Mouse (Mus musculus): ENCODE results near the gene Efr3b. TPM values are rescaled to one million over a fixed set of nuclear protein-coding genes. Genes with fewer than 3 reads are reported as not detected.

Gene Efr3b
- total RNA-seq (2014; rRNA removed) (0.09 and 0.27 TPM in 2 replicates), polyA plus RNA-seq (2012; rRNA removed) (0.02 and 0.16 TPM in 2 replicates)

DNA sequence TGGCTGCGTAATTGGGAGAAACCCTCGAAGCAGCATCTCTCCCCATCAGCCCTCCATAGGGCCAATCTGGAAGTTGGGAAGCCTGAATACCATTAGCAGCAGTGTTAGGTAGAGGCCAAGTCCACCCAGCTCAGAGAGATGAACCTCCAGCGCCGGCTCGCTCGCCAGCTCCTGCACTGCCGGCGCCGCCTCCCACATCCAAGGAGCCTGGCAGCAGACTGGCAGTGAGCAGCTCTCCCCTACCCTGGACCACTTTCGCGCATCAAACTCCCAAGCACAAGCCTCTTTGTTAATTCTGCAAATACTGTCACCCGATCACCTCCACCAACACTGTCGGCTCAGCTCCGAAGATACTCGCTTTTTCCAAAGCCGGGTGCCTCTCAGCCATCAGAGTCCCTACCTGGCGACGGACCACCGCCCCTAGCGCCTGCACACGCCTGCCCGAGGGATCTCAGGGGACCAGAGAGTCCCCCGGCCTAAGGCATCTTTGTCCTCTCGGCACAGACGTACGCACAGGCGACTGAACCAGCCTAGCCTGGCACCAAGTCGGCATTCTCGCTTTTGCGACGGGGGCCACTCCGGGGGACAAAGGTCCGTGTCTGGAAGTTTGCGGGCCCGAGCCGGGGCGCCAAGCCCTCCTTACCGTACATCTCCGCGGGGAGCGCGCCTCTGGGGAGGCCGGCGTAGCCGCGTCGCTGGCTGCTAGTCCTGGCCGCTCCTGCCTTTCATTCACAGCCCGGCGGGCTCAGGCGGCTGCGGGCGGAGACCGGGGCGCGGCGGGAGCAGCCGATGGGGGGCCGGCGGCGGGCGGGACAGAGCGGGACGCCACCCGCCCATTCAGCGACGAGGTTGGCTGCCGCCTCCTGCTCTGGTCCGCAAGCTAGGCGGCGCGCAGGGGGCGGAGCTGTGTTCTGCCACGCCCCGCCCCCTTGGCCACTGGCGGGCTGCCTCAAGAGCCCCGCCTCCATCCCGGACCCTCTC, at the start of gene Efr3b:
Efr3b (minus strand) TSS at position 855 of the 981 bp plus-strand sequence.
- WGBS = 2% methylated on average over 73 of the region's 78 CpGs
- H3K27me3 ChIP-seq (ENCODE audit: control insufficient read depth, insufficient read depth, low read length) = no peaks in the 10 kb centered on the region

DNA sequence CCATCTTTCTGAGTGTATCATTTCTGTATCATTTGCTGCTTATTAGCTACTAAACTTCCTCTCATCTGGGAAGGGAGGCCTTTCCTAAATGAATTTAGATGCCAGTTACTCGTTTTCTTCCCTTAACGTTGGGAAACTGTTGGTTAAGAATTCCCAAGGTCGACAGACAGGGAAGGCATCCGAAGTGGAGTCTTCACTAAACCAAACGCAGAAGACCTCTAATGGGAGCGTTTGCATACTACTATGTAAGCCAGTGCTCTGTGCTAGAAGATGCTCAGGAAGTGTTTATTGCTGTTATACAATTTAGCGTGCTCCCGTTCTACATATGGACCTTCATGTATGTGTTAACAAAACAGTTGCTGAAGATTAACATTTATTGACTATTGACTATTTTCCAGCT, 44.7 kb upstream of the Efr3b start:
- Histone ChIP-seq H3K36me3 (ENCODE audit: control insufficient read depth, insufficient read depth, low read length) (no peaks in the 10 kb centered on the region; the same call in 1 of the 2 replicates), H3K27ac (replicated peaks; ENCODE audit: insufficient read depth, low read depth, low read length) (no peak overlapping the region), H3K4me1 (ENCODE audit: control insufficient read depth, insufficient read depth, low read length) (no peaks in the 10 kb centered on the region), H3K9ac (ENCODE audit: low read depth, low read length) (no peak overlapping the region), H3K4me3 (ENCODE audit: insufficient read depth, low read depth, low read length) (no peak overlapping the region), H3K79me2 (ENCODE audit: control insufficient read depth, insufficient read depth, low read length) (no peaks in the 10 kb centered on the region), H3K27me3 (ENCODE audit: control insufficient read depth, insufficient read depth, low read length) (no peaks in the 10 kb centered on the region)
- DNase-seq (ENCODE audit: extremely low read depth, low read depth, low spot score) = no peak
- 67% methylated on average over 8 of the region's 8 CpGs for WGBS
- TF ChIP-seq CTCF (IDR thresholded peaks at IDR 0.05; ENCODE audit: low read depth, low read length) (no peak), POLR2A (IDR thresholded peaks at IDR 0.05; ENCODE audit: extremely low read depth, insufficient read depth, low read length) (no peak)

More for the DNA sequence above, at the start of gene Efr3b:
- Histone ChIP-seq H3K4me3 (ENCODE audit: insufficient read depth, low read depth, low read length) (peak within 1 kb of the TSS; percentile 51), H3K27ac (replicated peaks; ENCODE audit: insufficient read depth, low read depth, low read length) (no peak within 1 kb of the TSS), H3K79me2 (ENCODE audit: control insufficient read depth, insufficient read depth, low read length) (no peaks in the 10 kb centered on the region), H3K36me3 (ENCODE audit: control insufficient read depth, insufficient read depth, low read length) (no peaks in the 10 kb centered on the region), H3K4me1 (ENCODE audit: control insufficient read depth, insufficient read depth, low read length) (peaks cover 5% of the 10 kb centered on the region; the same call in 1 of the 2 replicates), H3K9ac (ENCODE audit: low read depth, low read length) (peak within 1 kb of the TSS; percentile 25; the same call in 1 of the 2 replicates)
- DNase-seq (ENCODE audit: extremely low read depth, low read depth, low spot score) = peak; percentile 47
- TF ChIP-seq CTCF (IDR thresholded peaks at IDR 0.05; ENCODE audit: low read depth, low read length) (0 out of 2 replicates have a peak, but pooled peaks have one; percentile 4), POLR2A (IDR thresholded peaks at IDR 0.05; ENCODE audit: extremely low read depth, insufficient read depth, low read length) (no peak)

DNA sequence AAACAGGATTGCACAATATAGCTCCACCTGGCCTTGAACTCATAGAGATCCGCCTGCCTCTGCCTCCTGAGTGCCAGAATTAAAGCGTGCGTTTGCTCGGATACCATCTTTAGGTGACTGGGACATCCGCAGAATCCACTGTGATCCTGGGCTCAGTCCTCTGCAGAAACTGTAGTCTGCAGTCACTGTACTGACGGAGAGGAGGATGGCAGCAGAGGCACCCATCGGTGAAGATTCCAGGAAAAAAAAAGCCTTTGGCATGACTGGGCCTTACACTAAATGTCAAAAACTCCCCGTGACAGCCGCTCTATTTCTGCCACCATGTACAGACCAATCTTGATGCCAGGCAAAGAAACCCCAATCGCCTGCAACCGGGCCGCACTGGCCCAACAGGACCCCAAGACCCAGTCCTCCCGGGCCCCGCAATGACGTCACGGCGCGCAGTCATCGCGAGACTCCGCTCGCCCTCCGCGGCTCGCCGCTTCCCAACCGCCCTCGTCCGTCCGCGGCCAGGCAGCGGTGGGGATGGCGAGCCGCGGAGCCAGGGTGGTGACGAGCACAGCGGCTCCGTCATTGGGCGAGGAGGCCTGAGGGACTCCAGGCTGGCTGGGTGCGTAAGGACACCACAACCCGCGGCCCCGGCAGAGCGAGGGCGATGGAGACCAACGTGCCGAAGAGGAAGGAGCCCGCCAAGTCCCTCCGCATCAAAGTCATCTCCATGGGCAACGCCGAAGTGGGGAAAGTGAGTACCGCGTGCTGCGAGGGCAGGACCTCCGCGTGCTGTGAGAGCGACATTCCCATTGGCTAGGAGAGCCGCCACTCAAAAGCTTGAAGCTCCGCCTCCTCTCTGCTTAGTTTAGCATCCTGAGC, 43.7 kb upstream of the Efr3b start, which contains the start of gene Dnajc27:
Dnajc27 (plus strand) TSS at position 452 of the 870 bp plus-strand sequence.
- Histone ChIP-seq H3K9ac (ENCODE audit: low read depth, low read length) (peak within 1 kb of the TSS; percentile 86), H3K79me2 (ENCODE audit: control insufficient read depth, insufficient read depth, low read length) (no peaks in the 10 kb centered on the region), H3K27me3 (ENCODE audit: control insufficient read depth, insufficient read depth, low read length) (no peaks in the 10 kb centered on the region), H3K4me1 (ENCODE audit: control insufficient read depth, insufficient read depth, low read length) (no peaks in the 10 kb centered on the region), H3K36me3 (ENCODE audit: control insufficient read depth, insufficient read depth, low read length) (no peaks in the 10 kb centered on the region), H3K4me3 (ENCODE audit: insufficient read depth, low read depth, low read length) (peak within 1 kb of the TSS; percentile 84), H3K27ac (replicated peaks; ENCODE audit: insufficient read depth, low read depth, low read length) (peak within 1 kb of the TSS; percentile 53)
- TF ChIP-seq POLR2A (IDR thresholded peaks at IDR 0.05; ENCODE audit: extremely low read depth, insufficient read depth, low read length) = 0 out of 2 replicates have a peak, but pooled peaks have one; percentile 25
- no peak for TF ChIP-seq CTCF (IDR thresholded peaks at IDR 0.05; ENCODE audit: low read depth, low read length)
- DNase-seq (ENCODE audit: extremely low read depth, low read depth, low spot score) = peak; percentile 69
- WGBS = 7% methylated on average over 59 of the region's 59 CpGs

DNA sequence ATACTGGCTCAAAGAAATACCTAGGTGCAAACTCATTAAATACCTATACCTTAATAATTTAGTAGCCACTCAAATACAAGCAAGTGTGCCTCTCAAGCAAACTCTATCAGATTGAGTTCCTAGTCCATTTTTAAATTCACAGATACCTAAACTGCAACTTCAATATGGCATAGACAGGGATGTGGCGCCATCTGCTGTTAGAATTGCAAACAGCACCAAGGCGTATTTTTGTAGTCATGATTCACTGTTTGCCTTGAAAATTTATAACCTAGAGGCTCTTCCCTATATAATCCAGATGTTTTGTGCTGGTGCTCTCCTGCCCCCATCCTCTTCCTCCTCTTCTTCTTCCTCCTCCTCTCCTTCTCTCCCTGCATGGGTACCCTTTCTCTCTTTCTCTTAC, 41.6 kb upstream of the Efr3b start:
- Histone ChIP-seq H3K27ac (replicated peaks; ENCODE audit: insufficient read depth, low read depth, low read length) (no peak overlapping the region), H3K27me3 (ENCODE audit: control insufficient read depth, insufficient read depth, low read length) (no peaks in the 10 kb centered on the region), H3K4me1 (ENCODE audit: control insufficient read depth, insufficient read depth, low read length) (no peaks in the 10 kb centered on the region), H3K9ac (ENCODE audit: low read depth, low read length) (no peak overlapping the region), H3K36me3 (ENCODE audit: control insufficient read depth, insufficient read depth, low read length) (no peaks in the 10 kb centered on the region), H3K79me2 (ENCODE audit: control insufficient read depth, insufficient read depth, low read length) (no peaks in the 10 kb centered on the region), H3K4me3 (ENCODE audit: insufficient read depth, low read depth, low read length) (no peak overlapping the region)
- WGBS = 1% methylated on average over 2 of the region's 2 CpGs
- TF ChIP-seq CTCF (IDR thresholded peaks at IDR 0.05; ENCODE audit: low read depth, low read length) (peak; percentile 60), POLR2A (IDR thresholded peaks at IDR 0.05; ENCODE audit: extremely low read depth, insufficient read depth, low read length) (no peak)
- DNase-seq (ENCODE audit: extremely low read depth, low read depth, low spot score) = peak; percentile 40

DNA sequence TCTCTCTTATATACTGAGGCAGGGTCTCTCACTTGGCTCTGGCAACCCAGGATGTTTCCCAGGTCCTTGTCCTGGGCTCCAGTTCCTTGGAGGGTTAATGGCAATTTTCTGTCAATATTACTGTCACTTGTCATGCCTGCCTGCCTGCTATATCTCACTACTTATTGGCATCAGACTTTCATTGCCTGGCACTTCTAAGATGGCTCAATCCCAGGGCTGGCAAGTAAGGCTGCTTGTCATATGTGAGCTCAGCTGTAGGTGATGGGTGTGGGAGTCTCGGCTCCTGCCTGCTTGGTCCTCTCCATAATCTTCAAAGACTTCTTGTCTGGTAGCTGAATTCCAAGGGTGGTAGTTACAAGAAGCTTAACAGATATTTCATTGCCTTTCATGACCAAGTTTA, 39.4 kb upstream of the Efr3b start:
- no peak overlapping the region for H3K9ac ChIP-seq (ENCODE audit: low read depth, low read length)
- no peaks in the 10 kb centered on the region for H3K79me2 ChIP-seq (ENCODE audit: control insufficient read depth, insufficient read depth, low read length)
- DNase-seq (ENCODE audit: extremely low read depth, low read depth, low spot score) = no peak
- TF ChIP-seq CTCF (IDR thresholded peaks at IDR 0.05; ENCODE audit: low read depth, low read length) (no peak), POLR2A (IDR thresholded peaks at IDR 0.05; ENCODE audit: extremely low read depth, insufficient read depth, low read length) (no peak)
- no peaks in the 10 kb centered on the region for H3K36me3 ChIP-seq (ENCODE audit: control insufficient read depth, insufficient read depth, low read length)
- no peaks in the 10 kb centered on the region for H3K4me1 ChIP-seq (ENCODE audit: control insufficient read depth, insufficient read depth, low read length)
- no peak overlapping the region for H3K4me3 ChIP-seq (ENCODE audit: insufficient read depth, low read depth, low read length)
- 72% methylated on average over 1 of the region's 1 CpGs for WGBS
- no peak overlapping the region for H3K27ac ChIP-seq (replicated peaks; ENCODE audit: insufficient read depth, low read depth, low read length)
- H3K27me3 ChIP-seq (ENCODE audit: control insufficient read depth, insufficient read depth, low read length) = no peaks in the 10 kb centered on the region
